Mouse (Mus musculus) left cerebral cortex, postnatal 10 days (tissue): ENCODE measurements around the gene Dgkb. TPM values are rescaled to one million over a fixed set of nuclear protein-coding genes. Genes with fewer than 3 reads are reported as not detected.

Experiments used
- DNase-seq, 2 experiments: peaks; one replicate each; pipeline ENCODE4 v3.0.0; 2021 to 2022; ENCODE audit warnings: low spot score in 2 of 2, mixed read lengths in 1 of 2; ENCODE audit errors: extremely low spot score in 1 of 2
- intact Hi-C: fragments of 180-260 bp; cut with DNase I; formaldehyde crosslinking; loops from one replicate; pipeline ENCODE4 v1.15.1; 2025
- total RNA-seq, 2 experiments: library from RNA; stranded (reverse); gene quantifications; 2 replicates each; pipeline ENCODE4 v1.2.3; 2021

The Dgkb gene
- total RNA-seq, 2 experiments from 2014 or later, result 52.7 to 58.3 TPM

DNA sequence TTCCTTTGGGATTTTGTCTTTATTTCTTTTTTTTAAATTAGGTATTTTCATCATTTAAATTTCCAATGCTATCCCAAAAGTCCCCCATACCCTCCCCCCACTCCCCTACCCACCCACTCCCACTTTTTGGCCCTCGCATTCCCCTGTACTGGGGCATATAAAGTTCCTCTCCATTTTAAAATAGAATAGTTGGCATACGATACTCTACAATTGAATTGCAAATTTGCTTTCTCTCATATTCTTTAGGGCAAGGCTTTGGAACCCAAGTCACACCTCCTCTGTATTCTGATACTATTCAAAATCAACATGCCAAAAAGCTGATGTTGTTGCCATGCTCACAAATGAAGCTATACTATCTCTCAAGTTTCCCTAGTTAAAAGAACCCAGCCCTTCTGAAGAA lies 679.7 kb downstream of the Dgkb start:
- intact Hi-C loops, result no loop called here
- DNase-seq, result no peak

DNA sequence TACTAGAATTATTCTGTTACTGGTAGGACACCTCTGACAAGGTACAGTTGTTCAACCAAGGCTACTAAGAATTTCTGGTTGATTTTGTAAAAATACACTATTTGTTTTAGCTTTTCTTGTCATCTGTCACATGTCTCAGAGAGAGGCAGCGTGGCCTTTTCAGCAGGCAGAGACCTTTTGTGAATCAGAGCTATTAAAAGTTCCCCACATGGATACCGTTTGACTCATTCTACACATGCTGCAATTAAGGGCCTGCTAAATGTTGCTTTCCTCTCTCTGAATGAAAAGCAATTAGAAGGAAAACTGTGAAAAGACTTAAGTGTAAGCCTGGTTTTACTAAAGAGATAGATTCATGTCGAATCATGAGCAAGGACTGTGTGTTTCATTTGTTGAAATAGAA lies 683.4 kb downstream of the Dgkb start:
- no peak for DNase-seq
- intact Hi-C loops, result no loop called here

DNA sequence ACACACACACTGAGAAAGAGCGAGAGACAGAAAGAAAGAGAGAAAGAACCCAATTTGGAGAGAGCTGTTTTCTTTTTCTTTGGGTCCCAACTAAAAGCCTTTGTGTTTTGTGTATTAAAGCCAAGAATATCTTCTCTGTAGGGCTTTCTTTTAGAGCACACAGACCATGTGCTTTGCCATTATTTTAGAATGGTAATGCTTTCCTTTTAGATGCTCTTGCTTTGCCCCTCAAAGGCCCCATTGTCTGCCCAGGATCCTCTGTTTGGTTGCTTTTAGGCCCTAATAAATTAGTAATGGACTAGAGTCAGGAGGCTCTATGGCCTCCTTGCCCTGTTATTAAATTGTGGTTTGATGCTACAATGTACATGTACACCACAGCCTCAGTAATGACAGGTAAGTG lies 690.7 kb downstream of the Dgkb start:
- intact Hi-C loops, result no loop called here
- DNase-seq, result no peak

DNA sequence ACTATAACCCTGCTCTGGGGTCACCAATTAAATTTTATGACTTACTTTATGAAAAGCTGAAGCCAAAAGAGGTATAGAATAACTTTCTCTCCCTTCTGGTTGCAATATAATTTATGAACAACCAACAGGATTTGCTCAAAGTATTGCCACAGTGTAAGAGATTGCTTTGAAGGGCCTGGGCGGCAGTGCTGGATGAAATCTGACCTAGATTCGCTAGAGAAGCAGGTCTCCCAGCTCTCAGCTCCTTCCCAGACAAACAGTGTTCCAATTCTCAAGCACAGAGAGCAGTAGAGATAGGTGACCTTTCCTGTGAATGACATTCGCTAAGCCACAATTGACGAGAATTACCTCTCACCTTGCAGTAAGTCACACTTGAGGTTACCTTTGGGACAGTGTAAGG lies 727.9 kb downstream of the Dgkb start:
- intact Hi-C loops, result no loop called here
- no peak for DNase-seq

DNA sequence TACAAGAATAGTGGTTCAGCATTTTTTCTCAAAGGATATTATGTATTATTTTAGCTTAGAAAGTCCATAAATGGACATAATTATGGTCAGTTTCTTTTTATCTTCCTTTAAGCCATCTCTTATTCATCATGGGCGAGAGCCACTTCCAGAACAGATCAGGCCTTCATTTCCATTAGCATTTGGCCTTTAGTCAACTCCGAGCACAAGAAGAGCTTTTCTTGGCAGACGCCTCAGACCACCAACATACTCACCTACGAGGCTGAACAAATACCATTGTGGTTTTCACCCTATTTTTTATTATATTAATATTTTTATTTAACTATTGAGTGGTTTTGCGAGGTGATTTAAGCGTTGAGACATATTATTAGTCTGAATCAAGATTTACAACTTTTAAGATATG lies 759.6 kb downstream of the Dgkb start:
- intact Hi-C loops, result no loop called here
- no peak for DNase-seq

DNA sequence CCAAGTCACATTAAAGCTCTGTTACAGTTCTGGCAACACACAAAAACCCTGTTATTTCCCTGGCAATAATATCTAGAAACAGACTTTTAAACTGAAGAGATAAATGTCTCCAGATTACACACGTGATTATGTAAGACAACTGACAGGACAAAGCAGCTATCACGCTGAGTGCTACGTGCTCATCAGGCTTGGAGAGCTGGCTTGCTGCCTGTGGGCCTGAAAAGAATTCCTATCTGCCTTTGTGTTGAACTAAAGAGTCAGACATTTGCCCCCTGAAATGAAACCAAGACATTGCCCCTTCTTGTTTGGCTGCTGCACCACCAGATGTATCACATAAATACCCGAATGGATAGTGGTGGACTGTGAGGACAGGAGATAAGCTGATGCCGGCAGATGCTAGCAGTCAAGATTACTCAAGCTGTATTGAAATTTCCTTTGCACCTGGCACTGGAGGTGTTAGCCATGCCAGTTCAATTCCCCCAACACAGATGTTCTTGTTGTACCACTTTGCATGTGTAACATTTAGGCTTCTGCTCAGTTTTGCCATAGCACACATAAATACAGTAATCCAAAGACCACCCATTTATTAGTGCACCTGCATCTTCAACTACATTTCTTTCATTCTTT lies 761.8 kb downstream of the Dgkb start:
- DNase-seq, result no peak
- intact Hi-C loops, result no loop called here

DNA sequence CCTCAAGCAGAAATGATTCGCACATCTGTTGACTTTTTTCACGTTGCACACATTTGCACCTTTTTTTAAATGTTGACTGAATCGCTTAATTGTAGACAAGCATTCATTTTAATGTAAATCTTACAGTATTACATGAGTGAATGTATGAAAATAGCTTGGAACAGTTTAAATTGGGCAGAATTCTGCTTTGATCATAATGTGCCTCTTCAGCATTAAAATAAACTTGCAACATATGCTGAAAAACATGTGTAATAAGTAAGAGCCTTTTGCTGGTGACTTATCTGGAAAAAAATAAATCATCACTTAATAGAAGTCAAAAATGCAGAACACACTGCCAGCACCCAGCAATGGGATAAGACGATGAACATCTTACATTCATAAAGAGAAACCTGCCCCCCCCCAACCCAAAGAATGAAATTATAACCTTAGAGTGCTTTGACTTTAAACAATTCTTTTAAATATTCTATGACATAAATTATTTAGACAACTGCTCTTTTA lies 768.9 kb downstream of the Dgkb start:
- no peak for DNase-seq
- intact Hi-C loops, result no loop called here

DNA sequence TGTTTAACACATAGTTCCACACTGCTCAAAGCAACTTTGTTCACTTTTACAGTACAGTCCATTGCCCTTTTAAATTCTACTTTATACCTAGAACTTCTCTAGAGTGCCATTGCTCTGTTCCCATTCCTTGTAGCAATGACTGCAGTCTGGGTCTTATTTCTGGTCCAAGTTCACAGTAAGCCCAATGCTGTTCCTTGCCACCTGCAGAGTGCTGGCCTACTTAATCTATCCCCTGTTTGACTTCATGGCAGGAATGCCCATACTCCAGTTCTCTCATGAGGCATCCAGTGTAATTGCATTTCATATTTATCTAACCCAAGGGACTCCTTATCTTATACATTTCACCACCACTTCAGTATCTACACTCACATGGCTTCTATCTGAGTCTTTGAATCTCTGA lies 772.4 kb downstream of the Dgkb start:
- DNase-seq, result no peak
- intact Hi-C loops, result loop anchor here (10.0 kb wide), 1 partner anchor 185 kb away; the partner anchor contains the start of gene Etv1

DNA sequence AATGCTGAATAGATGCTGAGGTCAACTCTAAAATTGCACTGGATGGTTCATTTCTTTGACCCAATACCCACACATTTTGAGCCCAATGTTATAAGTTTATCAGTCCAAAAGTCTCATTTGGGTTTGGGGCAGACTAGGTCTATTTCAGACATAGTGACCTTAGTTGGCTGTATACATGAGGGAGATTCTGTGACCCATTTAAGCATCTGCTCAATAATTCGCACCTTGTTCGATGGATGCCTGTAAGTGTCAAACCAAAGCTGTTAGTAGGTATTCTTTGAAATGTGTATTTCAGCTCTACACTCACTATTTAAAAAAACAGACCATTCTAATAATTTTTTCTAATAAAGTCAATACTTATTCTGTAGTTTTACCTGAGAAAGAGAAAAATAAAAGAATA lies 776.1 kb downstream of the Dgkb start:
- intact Hi-C loops, result loop anchor here (10.0 kb wide), 1 partner anchor 181 kb away; the partner anchor contains the start of gene Etv1
- no peak for DNase-seq

DNA sequence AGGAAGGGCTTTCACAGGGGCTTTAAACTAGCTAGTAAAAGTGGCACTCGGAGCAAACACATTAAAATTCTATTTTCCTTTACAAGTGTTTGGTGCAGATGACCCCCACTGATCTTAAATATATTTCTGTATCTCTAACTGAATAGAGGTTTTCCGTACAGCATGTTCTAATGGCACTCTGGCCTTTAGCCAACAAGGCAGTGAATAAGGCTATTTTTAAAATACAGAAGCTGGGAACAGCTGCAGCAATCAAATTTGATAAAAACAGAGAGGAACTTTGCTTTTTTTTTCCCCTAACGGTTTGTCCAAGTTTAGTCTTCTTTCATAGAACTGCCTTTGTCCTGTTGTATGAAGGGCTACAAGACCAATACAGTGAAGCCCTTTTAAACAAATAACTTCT lies 776.5 kb downstream of the Dgkb start:
- DNase-seq, result no peak
- intact Hi-C loops, result loop anchor here (10.0 kb wide), 1 partner anchor 181 kb away; the partner anchor contains the start of gene Etv1

DNA sequence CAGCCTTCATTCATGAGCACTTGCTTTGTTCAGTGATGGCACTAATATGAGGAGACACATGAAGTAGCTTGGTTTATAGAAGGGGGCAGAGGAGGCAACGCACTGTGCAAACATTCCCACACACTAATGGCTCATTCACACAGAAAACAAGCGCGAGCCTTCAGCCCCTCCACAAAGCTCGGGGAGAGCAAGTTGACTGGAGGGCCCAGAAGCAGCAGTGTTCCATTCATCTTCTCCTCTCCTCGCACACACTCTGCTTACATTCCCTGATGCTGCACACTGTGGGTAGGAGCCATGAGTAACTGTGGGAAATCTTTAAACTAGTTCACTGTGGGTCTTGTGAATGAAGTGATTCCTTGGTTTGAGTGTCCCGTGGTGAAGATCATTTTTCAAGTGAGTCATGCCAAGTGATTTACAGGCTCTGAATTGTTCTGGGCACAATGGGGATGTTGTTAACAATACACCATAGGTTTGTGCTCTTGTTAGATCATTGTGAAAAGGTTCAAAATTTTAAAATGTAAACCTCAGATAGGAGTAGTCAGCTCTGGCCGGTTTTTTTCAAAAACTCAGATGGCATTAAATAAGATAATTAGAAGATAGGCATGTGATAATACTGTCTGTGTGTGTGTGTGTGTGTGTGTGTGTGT lies 779.0 kb downstream of the Dgkb start:
- intact Hi-C loops, result loop anchor here (10.0 kb wide), 1 partner anchor 178 kb away; the partner anchor contains the start of gene Etv1
- peak in 1 of 2 experiments; percentile 8 for DNase-seq

DNA sequence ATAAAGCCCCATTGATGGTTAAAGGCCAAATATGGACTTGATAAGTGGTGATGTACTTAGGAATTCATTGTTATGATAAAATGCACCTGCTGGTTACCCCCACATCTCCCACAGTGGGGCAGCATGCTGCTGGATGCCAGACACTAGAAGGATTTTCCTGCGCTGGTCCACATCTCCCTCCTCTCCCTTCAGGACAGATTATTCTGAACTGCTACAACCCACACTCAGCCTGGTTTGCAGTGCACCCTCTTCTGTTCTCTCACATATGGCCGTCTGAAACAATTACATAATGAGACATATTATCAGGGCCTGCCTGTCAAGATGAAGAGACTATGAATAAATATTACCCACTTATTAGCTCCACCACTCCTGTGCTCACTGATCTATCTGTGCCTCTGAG lies 780.6 kb downstream of the Dgkb start:
- DNase-seq, result no peak
- intact Hi-C loops, result loop anchor here (10.0 kb wide), 1 partner anchor 177 kb away; the partner anchor contains the start of gene Etv1

DNA sequence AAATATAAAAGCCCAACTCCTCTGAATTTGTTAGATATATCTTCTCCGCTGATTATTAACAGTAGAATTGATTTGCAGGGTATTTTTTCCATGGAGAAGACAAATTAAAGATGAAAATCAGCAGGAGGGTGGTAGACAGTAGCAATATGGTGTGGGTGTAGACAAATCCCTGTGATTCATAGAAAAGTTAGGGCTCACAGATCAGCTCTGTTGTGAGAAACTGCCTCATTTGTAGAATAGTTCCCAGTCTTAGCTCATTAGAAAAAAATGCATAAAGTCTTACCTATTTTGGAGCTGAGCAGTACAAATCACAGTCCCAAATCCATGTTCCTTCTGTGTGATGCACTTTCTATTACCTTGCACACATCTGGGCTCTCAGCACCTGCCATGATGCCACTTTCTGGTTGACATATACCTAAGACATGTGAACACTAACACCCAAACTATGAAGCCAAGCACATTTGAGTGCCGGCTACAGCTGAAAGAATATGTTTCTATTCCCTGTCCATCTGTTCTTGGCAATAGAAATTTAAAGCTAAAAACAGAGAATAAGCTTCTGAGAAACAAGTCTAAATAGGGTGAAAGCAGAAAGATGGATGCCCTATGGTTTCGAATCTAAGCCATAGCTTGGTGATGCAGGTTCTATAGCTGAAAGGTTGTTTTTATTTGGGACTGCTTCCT lies 782.8 kb downstream of the Dgkb start:
- DNase-seq, result no peak
- intact Hi-C loops, result no loop called here

DNA sequence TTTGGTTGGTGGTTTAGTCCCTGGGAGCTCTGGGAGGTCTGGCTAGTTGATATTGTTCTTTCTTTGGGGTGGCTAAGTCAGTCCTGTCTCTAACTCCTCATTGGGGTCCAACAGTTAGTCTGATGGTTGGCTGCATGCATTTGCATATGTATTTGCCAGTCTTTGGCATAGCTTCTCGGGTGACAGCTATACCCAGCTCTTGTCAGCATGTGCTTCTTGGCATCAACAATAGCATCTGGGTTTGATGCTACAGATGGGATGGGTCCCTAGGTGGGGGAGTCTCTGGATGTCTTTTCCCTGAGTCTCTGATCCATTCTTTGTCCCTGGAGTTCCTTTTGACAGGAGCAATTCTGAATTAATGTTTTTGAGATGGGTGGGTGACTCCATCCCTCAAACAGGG lies 790.6 kb downstream of the Dgkb start:
- intact Hi-C loops, result no loop called here
- no peak for DNase-seq

DNA sequence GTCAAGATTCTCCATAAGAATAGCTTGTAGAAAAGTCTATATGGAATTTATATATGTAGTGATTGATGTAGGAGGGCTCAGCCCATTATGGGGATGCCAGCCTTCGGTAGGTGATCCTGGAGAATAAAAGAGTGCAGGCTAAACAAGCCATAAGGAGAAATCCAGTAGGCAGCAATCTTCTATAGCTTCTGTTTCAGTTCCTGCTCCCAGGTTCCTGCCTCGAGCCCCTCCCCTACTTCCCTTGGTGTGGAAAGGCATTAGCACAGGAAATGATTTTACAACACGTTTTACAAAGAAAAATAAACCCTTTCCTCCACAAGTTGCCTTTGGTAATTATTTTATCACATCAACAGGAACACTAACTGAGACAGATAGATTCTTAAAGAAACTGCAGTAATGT lies 850.7 kb downstream of the Dgkb start:
- intact Hi-C loops, result no loop called here
- DNase-seq, result no peak
